In genomic region chr5:144267535-144268241, GRCm38 (mm10) we compare ENCODE assay signal across 8 mouse cellular contexts. TPM values are rescaled to one million over a fixed set of nuclear protein-coding genes. Genes with fewer than 3 reads are reported as not detected.
DNase-seq lines count a peak whose midpoint lies in the region; ATAC-seq and TF ChIP-seq lines count a peak whose summit lies in the region.

No protein-coding gene starts in this region.

- no peaks in the 10 kb centered on the region for H3K27me3 ChIP-seq in heart, postnatal 0 days (ENCODE audit: control insufficient read depth, insufficient read depth, low read length)
- no peaks in the 10 kb centered on the region for H3K27me3 ChIP-seq in hindbrain, embryonic 16.5 days (replicated peaks; ENCODE audit: control insufficient read depth, insufficient read depth, low read length)

- peak; percentile 61 to 75 for DNase-seq in cerebellum, postnatal 14 days
- no peak for DNase-seq in cerebellum, adult 8-10 months
- peak; percentile 69 for DNase-seq in testis, postnatal 10 days (ENCODE audit: low spot score)
- DNase-seq in testis, postnatal 14 days (ENCODE audit: low spot score), result no peak
- DNase-seq in heart, postnatal 0 days (ENCODE audit: low spot score), result peak; percentile 63
- DNase-seq in lung, postnatal 25 days (ENCODE audit: low spot score), result peak; percentile 68
- DNase-seq in thymus, postnatal 0 days (ENCODE audit: low spot score), result no peak

- peak overlapping the region; percentile 57 for H3K27ac ChIP-seq in heart, postnatal 0 days (ENCODE audit: low read depth)
- H3K27ac ChIP-seq in hindbrain, embryonic 16.5 days (ENCODE audit: low read depth, low read length), result no peak overlapping the region

- peaks cover 47% of the 10 kb centered on the region for H3K4me1 ChIP-seq in heart, postnatal 0 days (ENCODE audit: control insufficient read depth, insufficient read depth)
- H3K4me1 ChIP-seq in hindbrain, embryonic 16.5 days (ENCODE audit: control insufficient read depth, insufficient read depth, low read depth, low read length), result peaks cover 5% of the 10 kb centered on the region; the same call in 1 of the 2 replicates

- H3K36me3 ChIP-seq in heart, postnatal 0 days (replicated peaks; ENCODE audit: control insufficient read depth, insufficient read depth, low read length), result peaks cover 38% of the 10 kb centered on the region
- H3K36me3 ChIP-seq in hindbrain, embryonic 16.5 days (ENCODE audit: control insufficient read depth, insufficient read depth, low read length), result peaks cover 4% of the 10 kb centered on the region

- no peaks in the 10 kb centered on the region for H3K9me3 ChIP-seq in heart, postnatal 0 days (replicated peaks; ENCODE audit: control insufficient read depth, low read length)
- no peaks in the 10 kb centered on the region for H3K9me3 ChIP-seq in hindbrain, embryonic 16.5 days (ENCODE audit: control insufficient read depth, low read length)

- no peak overlapping the region for H3K9ac ChIP-seq in heart, postnatal 0 days (replicated peaks; ENCODE audit: low read depth, low read length)
- H3K9ac ChIP-seq in hindbrain, embryonic 16.5 days (ENCODE audit: low read depth, low read length), result no peak overlapping the region

- no peak overlapping the region for H3K4me2 ChIP-seq in heart, postnatal 0 days (ENCODE audit: low read depth, low read length)
- no peak overlapping the region for H3K4me2 ChIP-seq in hindbrain, embryonic 16.5 days (ENCODE audit: low read length)

- 32% methylated on average over 8 of the region's 8 CpGs for WGBS in heart, postnatal 0 days
- 70% methylated on average over 8 of the region's 8 CpGs for WGBS in hindbrain, embryonic 16.5 days

- TF ChIP-seq CTCF in heart, postnatal 0 days (IDR thresholded peaks at IDR 0.05; ENCODE audit: low read depth), result no peak

- H3K4me3 ChIP-seq in heart, postnatal 0 days (ENCODE audit: low read depth, low read length), result no peak overlapping the region
- no peak overlapping the region for H3K4me3 ChIP-seq in hindbrain, embryonic 16.5 days (ENCODE audit: low read length)

- TF ChIP-seq EP300 in heart, postnatal 0 days (IDR thresholded peaks at IDR 0.05; ENCODE audit: low read depth), result 0 out of 2 replicates have a peak, but pooled peaks have one; percentile 37

- peak; percentile 83 for ATAC-seq in heart, postnatal 0 days (ENCODE audit: insufficient read depth, low read depth)
- no peak for ATAC-seq in hindbrain, embryonic 16.5 days

RNA-seq across cellular contexts. Expression of gene Bri3, which starts 23.5 kb away (rescaled TPM):
- 51.3 and 71.0 TPM in 2 replicates for total RNA-seq in heart, postnatal 0 days (2014; rRNA removed; ENCODE audit: low replicate concordance)
- polyA plus RNA-seq in heart, postnatal 0 days (2015; fragmentation: Nextera tagmentation; extraction: Ambion mirVana), result 278 and 304 TPM in 2 replicates
- polyA plus RNA-seq in hindbrain, embryonic 16.5 days (2015; fragmentation: Nextera tagmentation; extraction: Ambion mirVana), result 80.7 and 90.7 TPM in 2 replicates
- 83.1 and 87.9 TPM in 2 replicates for polyA plus RNA-seq in thymus, postnatal 0 days (2015; fragmentation: Nextera tagmentation; extraction: Ambion mirVana)

RNA-seq across cellular contexts. Expression of gene Tecpr1, which starts 44.3 kb away (rescaled TPM):
- 19.2 and 28.3 TPM in 2 replicates for total RNA-seq in heart, postnatal 0 days (2014; rRNA removed; ENCODE audit: low replicate concordance)
- polyA plus RNA-seq in heart, postnatal 0 days (2015; fragmentation: Nextera tagmentation; extraction: Ambion mirVana), result 11.7 and 13.5 TPM in 2 replicates
- 41.8 and 45.8 TPM in 2 replicates for polyA plus RNA-seq in hindbrain, embryonic 16.5 days (2015; fragmentation: Nextera tagmentation; extraction: Ambion mirVana)
- polyA plus RNA-seq in thymus, postnatal 0 days (2015; fragmentation: Nextera tagmentation; extraction: Ambion mirVana), result 37.6 and 51.3 TPM in 2 replicates

Comparison
In these comparisons a context has a peak if more than half of its experiments do, and no peak if none do; other contexts are left out.
1. DNase-seq: peak in cerebellum, postnatal 14 days (2 of 2), testis, postnatal 10 days (single experiment), heart, postnatal 0 days (single experiment) and lung, postnatal 25 days (single experiment); none in cerebellum, adult 8-10 months (single experiment), testis, postnatal 14 days (single experiment) and thymus, postnatal 0 days (single experiment).